Mouse (Mus musculus): Measurements from ENCODE around the gene Foxn3. TPM values are rescaled to one million over a fixed set of nuclear protein-coding genes. Genes with fewer than 3 reads are reported as not detected.

Foxn3 gene
- polyA plus RNA-seq, 1 experiment from 2014 or later, result 94.3 TPM

DNA sequence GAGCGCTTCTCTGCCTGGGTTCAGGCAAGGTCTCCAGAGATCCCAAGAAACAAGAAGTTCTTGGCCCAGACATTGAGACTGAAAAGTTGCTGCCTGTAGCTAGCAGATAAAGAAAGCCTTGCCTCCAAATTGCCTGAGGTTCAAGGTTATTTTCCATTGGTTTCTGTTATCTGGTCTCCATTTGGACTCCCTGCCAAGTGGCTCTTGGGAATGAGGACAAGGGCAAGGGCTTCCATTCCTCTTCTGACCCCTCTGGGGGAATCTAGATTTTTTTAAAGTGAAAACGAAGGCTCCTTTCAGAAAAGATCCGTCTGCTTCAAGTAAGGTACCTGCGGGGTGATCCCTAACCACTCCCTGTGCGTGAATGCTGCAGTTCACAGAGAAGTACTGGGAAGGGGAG, 130.0 kb downstream of the Foxn3 start:
- Histone ChIP-seq H3K4me1 (ENCODE audit: insufficient read depth, low read depth, low read length) (no peaks in the 10 kb centered on the region), H3K4me3 (ENCODE audit: low read depth, low read length) (no peak overlapping the region), H3K36me3 (ENCODE audit: insufficient read depth, low read length) (no peaks in the 10 kb centered on the region), H3K4me2 (replicated peaks; ENCODE audit: low read depth, low read length) (no peak overlapping the region), H3K27me3 (replicated peaks; ENCODE audit: insufficient read depth, low read length) (no peaks in the 10 kb centered on the region), H3K27ac (ENCODE audit: low read length) (no peak overlapping the region), H3K9ac (replicated peaks; ENCODE audit: low read depth) (no peak overlapping the region), H3K9me3 (ENCODE audit: low read length) (no peaks in the 10 kb centered on the region)
- WGBS, result 80% methylated on average over 5 of the region's 5 CpGs
- DNase-seq (ENCODE audit: low spot score) (no peak), ATAC-seq (no peak)
- TF ChIP-seq EP300 (IDR thresholded peaks at IDR 0.05) (no peak), CTCF (IDR thresholded peaks at IDR 0.05) (no peak)

DNA sequence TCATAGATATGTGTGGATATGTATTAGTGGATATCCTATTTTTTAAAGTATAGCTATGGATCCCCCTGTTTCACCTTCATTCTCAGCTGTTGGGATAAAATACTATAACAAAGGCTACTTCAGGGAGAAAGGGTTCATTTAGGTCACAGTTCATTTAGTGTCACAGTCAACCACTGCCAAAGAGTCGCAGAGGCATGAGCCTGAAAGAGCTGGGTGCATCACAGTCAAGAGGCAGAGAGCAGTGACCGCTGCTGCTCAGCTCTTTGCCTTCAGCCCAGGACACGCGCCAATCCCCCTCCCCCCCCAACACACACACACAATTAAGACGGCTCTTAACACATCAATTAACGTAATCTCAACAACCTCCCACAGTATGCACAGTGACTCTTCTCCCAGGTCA, 131.8 kb downstream of the Foxn3 start:
- Histone ChIP-seq H3K9me3 (ENCODE audit: low read length) (no peaks in the 10 kb centered on the region), H3K9ac (replicated peaks; ENCODE audit: low read depth) (no peak overlapping the region), H3K27me3 (replicated peaks; ENCODE audit: insufficient read depth, low read length) (no peaks in the 10 kb centered on the region), H3K27ac (ENCODE audit: low read length) (no peak overlapping the region), H3K4me2 (replicated peaks; ENCODE audit: low read depth, low read length) (no peak overlapping the region), H3K4me1 (ENCODE audit: insufficient read depth, low read depth, low read length) (no peaks in the 10 kb centered on the region), H3K4me3 (ENCODE audit: low read depth, low read length) (no peak overlapping the region), H3K36me3 (ENCODE audit: insufficient read depth, low read length) (no peaks in the 10 kb centered on the region)
- no peak for TF ChIP-seq EP300 (IDR thresholded peaks at IDR 0.05)
- TF ChIP-seq CTCF (IDR thresholded peaks at IDR 0.05), result no peak
- no peak for DNase-seq (ENCODE audit: low spot score)
- ATAC-seq, result no peak
- 76% methylated on average over 6 of the region's 6 CpGs for WGBS

DNA sequence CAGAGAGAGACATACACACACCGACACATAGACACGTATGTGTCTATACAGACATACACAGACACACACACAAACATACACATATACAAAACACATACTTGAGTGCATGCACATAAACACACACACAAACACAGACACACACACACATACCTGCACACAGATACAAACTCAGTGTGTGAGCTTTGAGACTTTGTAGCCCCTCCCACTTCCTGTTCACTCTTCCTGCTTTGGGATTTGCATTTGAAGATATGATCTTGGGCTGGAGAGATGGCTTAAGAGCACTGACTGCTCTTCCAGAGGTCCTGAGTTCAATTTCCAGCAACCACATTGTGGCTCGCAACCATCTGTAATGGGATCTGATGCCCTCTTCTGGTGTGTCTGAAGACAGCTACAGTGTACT, 132.4 kb downstream of the Foxn3 start:
- Histone ChIP-seq H3K27me3 (replicated peaks; ENCODE audit: insufficient read depth, low read length) (no peaks in the 10 kb centered on the region), H3K27ac (ENCODE audit: low read length) (no peak overlapping the region), H3K4me3 (ENCODE audit: low read depth, low read length) (no peak overlapping the region), H3K36me3 (ENCODE audit: insufficient read depth, low read length) (no peaks in the 10 kb centered on the region), H3K9me3 (ENCODE audit: low read length) (no peaks in the 10 kb centered on the region), H3K9ac (replicated peaks; ENCODE audit: low read depth) (no peak overlapping the region), H3K4me2 (replicated peaks; ENCODE audit: low read depth, low read length) (no peak overlapping the region), H3K4me1 (ENCODE audit: insufficient read depth, low read depth, low read length) (no peaks in the 10 kb centered on the region)
- DNase-seq (ENCODE audit: low spot score), result no peak
- TF ChIP-seq EP300 (IDR thresholded peaks at IDR 0.05) (no peak), CTCF (IDR thresholded peaks at IDR 0.05) (no peak)
- 95% methylated on average over 3 of the region's 3 CpGs for WGBS
- ATAC-seq, result no peak

DNA sequence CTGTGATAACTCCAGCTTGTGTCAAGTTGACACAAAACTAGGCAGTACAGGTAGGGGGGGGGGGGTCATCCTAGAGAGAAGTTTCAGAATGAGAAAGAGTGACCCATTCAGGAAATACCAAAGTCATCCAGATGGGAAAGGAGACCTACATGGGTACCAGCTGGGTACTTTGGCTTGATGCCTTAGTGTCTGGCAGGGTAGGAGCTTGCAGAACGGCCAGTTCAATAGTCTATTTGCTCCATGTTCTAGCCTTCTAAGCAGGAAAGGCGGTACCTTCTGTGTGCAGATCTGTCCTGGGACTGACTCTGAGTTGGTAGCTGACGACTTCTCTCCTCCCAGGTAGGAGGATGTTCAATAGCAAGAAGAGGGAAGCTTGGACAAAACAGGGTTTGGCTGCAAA, 134.3 kb downstream of the Foxn3 start:
- H3K9me3 ChIP-seq (ENCODE audit: low read length), result no peaks in the 10 kb centered on the region
- no peak overlapping the region for H3K9ac ChIP-seq (replicated peaks; ENCODE audit: low read depth)
- no peaks in the 10 kb centered on the region for H3K4me1 ChIP-seq (ENCODE audit: insufficient read depth, low read depth, low read length)
- H3K27me3 ChIP-seq (replicated peaks; ENCODE audit: insufficient read depth, low read length), result no peaks in the 10 kb centered on the region
- no peak overlapping the region for H3K4me2 ChIP-seq (replicated peaks; ENCODE audit: low read depth, low read length)
- DNase-seq (ENCODE audit: low spot score), result no peak
- H3K36me3 ChIP-seq (ENCODE audit: insufficient read depth, low read length), result no peaks in the 10 kb centered on the region
- no peak for TF ChIP-seq EP300 (IDR thresholded peaks at IDR 0.05)
- no peak for TF ChIP-seq CTCF (IDR thresholded peaks at IDR 0.05)
- no peak overlapping the region for H3K27ac ChIP-seq (ENCODE audit: low read length)
- no peak for ATAC-seq
- no peak overlapping the region for H3K4me3 ChIP-seq (ENCODE audit: low read depth, low read length)
- WGBS, result 81% methylated on average over 3 of the region's 3 CpGs

DNA sequence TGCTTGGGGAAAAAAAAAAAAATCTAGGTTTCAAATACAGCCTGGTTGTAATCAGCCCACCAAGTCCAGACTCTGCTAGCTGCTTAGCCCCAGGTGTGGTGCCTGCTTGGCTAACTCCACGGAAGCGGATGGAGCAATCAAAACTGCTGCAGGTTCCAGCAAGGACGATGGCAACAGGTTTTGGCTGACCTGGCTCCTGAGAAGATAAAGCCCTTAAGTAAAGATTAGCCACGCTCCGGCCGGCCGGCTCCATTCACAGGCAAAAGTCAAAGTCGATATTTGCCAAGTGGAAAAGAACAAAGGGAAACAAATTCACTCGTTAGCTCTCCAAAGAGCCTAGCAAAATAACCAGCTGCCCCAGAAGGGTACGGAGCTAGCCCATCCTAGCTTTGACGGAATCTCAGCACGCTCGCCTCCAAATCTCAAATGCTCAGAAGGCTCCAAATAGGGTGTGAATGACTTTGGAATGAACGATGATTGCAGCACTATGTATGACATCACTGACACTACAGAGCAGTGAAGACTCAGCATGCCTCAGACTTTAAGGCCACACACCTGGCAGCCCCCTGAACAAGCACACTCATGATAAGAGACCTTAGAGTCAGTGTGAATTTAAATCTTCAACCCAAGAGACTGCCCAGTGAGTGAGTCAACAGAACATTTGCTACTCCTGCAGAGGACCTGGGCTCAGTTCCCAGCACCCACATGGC, 137.0 kb downstream of the Foxn3 start:
- no peaks in the 10 kb centered on the region for H3K9me3 ChIP-seq (ENCODE audit: low read length)
- no peak for ATAC-seq
- DNase-seq (ENCODE audit: low spot score), result no peak
- TF ChIP-seq CTCF (IDR thresholded peaks at IDR 0.05) (no peak), EP300 (IDR thresholded peaks at IDR 0.05) (no peak)
- no peak overlapping the region for H3K9ac ChIP-seq (replicated peaks; ENCODE audit: low read depth)
- H3K27ac ChIP-seq (ENCODE audit: low read length), result no peak overlapping the region
- H3K4me1 ChIP-seq (ENCODE audit: insufficient read depth, low read depth, low read length), result no peaks in the 10 kb centered on the region
- H3K4me3 ChIP-seq (ENCODE audit: low read depth, low read length), result no peak overlapping the region
- WGBS, result 63% methylated on average over 14 of the region's 14 CpGs
- H3K27me3 ChIP-seq (replicated peaks; ENCODE audit: insufficient read depth, low read length), result no peaks in the 10 kb centered on the region
- no peak overlapping the region for H3K4me2 ChIP-seq (replicated peaks; ENCODE audit: low read depth, low read length)
- no peaks in the 10 kb centered on the region for H3K36me3 ChIP-seq (ENCODE audit: insufficient read depth, low read length)

DNA sequence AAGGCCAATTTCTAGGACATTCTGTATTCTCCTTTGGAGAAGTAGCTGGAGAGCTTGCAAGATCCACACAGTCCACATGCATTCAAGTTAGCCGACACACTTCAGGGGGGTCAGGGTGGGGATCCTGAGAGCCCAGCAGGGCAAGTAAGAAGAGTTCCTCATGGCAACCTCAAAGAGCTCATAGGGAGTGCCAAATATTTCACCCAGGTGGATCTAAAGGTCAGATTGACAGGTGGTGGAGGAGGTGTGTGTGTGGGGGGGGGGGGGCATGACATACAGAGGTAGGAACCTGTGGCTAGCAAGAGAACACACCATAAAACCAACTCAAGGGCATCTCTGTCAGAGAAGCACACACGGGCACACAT, 144.0 kb downstream of the Foxn3 start:
- H3K9ac ChIP-seq (replicated peaks; ENCODE audit: low read depth), result no peak overlapping the region
- no peak overlapping the region for H3K4me3 ChIP-seq (ENCODE audit: low read depth, low read length)
- DNase-seq (ENCODE audit: low spot score) (no peak), ATAC-seq (no peak)
- H3K9me3 ChIP-seq (ENCODE audit: low read length), result no peaks in the 10 kb centered on the region
- no peaks in the 10 kb centered on the region for H3K27me3 ChIP-seq (replicated peaks; ENCODE audit: insufficient read depth, low read length)
- WGBS, result 74% methylated on average over 2 of the region's 2 CpGs
- H3K4me2 ChIP-seq (replicated peaks; ENCODE audit: low read depth, low read length), result no peak overlapping the region
- TF ChIP-seq EP300 (IDR thresholded peaks at IDR 0.05) (no peak), CTCF (IDR thresholded peaks at IDR 0.05) (no peak)
- no peaks in the 10 kb centered on the region for H3K4me1 ChIP-seq (ENCODE audit: insufficient read depth, low read depth, low read length)
- H3K36me3 ChIP-seq (ENCODE audit: insufficient read depth, low read length), result no peaks in the 10 kb centered on the region
- H3K27ac ChIP-seq (ENCODE audit: low read length), result no peak overlapping the region
